Mouse (Mus musculus) large intestine, adult 2 months (tissue): ENCODE measurements at regions not wholly inside any gene's neighbourhood (a gene's known extent, or its start where the extent isn't known, plus 50 kb on each side); places are given as distances from the start of the nearest gene placed in this dataset.
A peak's percentile ranks its signal among the peaks of the same experiment; 100 is the strongest.

Experiments used
- DNase-seq: peaks from one replicate; pipeline ENCODE4 v3.0.0-alpha.2; 2012; ENCODE audit warnings: low read depth, low spot score
- WGBS: fragments of 180-500 bp; shearing (Covaris S2); methylation state at CpG from one replicate; pipeline ENCODE4 v1.1.7; 2018; 5-methylcytosine and 5-hydroxymethylcytosine counted together

- DNase-seq = no peak
- 83% methylated on average over 8 of the region's 8 CpGs for WGBS
Observed at GRCm38 (mm10) chrX:12219474-12219873, 59.3 kb upstream of the Bcor start.

- 85% methylated on average over 4 of the region's 4 CpGs for WGBS
- DNase-seq = no peak
Observed at GRCm38 (mm10) chrX:12224314-12224713, 64.2 kb upstream of the Bcor start.

- WGBS = 20% methylated on average over 19 of the region's 19 CpGs
- no peak for DNase-seq
Observed at GRCm38 (mm10) chrX:12225116-12225891, 65.1 kb upstream of the Bcor start.

DNA sequence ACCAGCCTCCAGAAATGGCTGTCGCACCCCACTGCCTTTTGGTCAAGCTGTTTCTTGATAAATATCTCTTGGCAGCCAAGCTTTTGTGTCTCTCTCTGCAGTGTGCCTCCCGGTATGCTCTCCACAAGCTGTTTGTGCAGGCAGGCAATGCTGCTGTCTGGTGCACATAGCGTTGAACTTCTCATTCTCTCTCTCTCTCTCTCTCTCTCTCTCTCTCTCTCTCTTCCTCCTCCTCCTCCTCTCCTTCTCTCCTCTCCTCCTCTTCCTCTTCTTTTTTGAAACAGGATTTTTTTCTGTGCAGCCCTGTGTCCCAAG lies 65.7 kb upstream of the Bcor start:
- DNase-seq = no peak
- WGBS = 51% methylated on average over 3 of the region's 3 CpGs

DNA sequence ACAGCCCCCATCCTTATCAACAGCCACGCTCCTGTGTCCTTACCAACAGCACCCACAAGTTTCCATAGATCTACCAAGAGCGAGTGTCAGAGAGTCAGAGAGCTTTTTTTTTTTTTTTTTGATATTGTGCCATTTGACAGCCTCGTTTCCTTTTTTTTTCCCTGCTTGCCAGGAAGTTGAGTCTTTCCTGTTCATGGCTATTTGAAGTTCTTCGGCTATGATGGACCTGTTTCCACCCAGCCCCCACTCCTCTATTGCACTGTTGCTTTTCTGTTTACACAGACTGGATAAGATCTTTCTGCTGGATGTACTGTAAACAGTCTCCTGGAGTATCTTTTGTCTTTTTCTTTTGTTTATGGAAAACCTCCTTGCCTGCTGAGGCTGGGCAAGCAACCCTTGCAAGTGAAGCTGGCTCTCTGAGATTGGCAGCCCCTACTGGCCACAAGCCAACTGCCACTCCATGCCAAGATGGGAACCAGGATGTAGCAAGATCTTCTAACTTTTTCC lies 80.4 kb upstream of the Bcor start:
- 27% methylated on average over 4 of the region's 4 CpGs for WGBS
- DNase-seq = no peak

DNA sequence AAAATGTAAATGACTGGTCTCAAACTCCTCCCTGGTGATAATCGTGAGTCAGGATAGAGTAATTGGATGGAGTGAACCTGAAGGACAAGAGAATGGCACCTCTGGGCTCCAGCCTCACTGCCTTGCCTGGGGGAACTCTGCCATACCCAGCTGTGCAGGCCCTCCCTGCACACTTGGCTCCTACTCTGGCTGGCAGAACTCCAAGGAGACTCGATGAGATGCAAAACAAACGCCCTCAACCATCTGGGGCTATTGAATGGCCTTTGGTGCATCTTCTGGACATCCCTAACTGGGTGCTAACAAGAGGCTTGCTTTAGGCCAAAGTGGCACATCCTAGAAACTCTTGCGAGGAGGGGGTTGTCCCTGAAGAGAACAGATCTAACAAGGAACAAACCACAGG lies 81.6 kb upstream of the Bcor start:
- DNase-seq = no peak
- WGBS = 40% methylated on average over 4 of the region's 4 CpGs

DNA sequence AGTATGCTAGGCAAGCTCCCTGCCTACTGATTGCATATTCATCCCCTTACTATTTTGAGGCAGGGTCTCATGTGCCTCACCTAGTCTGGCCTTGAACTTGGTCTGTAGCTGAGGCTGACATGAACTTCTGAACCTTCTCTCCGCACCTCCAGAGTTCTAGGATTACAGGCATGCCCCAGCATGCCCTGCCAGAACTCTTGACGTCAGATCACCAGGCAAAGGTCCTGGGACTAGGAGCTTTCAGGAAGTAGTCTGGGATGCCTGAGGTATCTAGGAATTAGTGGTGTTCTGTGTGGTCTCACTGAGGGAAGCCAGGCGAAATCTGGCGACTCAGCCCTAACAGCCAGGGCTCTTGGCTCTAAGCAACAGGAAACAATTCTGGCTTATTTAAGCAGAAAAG lies 88.9 kb upstream of the Bcor start:
- no peak for DNase-seq
- 74% methylated on average over 4 of the region's 4 CpGs for WGBS

GRCm38 (mm10) chrX:12249911-12250310 lies 89.8 kb upstream of the Bcor start:
- no peak for DNase-seq
- 84% methylated on average over 4 of the region's 4 CpGs for WGBS

DNA sequence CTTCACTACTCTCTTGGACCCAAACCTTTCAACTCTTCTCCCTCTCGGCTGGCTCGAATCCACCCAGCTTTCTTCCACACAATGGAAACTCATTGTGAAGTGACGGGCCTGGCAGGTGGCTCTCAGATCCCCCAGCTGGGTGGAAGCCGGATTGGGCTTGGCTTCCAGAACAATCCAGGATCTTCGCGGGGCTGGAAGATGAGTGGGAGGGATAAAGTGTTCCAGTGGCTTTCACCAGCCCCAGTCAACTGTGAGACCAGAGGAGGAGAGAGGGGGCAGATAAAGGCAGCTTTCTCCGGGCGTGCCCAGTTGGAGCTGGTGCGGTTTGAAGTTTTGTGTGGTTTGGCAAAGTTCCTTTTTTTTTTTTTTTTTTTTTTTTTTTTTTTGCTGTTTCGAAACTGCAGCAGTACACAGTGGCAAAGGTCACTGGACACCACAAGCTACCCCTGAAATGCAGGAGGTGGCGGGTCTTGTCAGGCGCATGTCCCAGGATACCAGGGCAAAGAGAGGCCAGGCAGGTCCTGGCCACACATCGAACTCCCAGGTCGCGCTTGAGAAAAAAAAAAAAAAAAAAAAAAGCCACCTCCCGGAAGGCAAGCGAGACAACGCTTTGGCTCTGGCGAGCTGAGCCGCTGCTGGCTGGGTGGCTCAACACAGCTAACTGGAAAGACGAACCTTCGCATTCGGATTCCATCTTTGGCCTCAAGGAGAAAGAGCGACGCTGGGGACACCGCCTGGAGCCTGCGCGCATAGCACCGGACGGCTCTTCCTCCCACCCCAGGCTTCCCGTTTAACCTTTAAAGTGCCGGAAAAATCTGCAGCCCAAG lies 91.9 kb upstream of the Bcor start:
- WGBS = 17% methylated on average over 28 of the region's 32 CpGs
- DNase-seq = peak; percentile 35

DNA sequence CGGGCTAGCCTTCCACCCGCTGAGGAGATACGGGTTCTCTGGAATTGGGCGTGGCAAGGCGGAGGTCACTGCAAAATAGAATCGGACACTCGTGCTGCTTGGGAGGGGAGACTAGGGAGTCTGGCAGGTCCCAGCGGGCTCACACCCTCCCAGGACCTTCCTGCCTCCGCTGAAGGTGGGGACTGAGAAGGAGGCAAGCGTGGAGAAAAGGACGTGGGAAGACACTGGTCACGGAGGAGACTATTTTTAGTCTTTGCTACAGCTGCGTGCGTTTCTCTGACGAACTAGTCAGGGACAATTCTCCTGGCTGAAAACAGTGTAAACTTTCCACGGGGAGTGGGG lies 92.5 kb upstream of the Bcor start:
- DNase-seq = no peak
- WGBS = 7% methylated on average over 16 of the region's 16 CpGs

DNA sequence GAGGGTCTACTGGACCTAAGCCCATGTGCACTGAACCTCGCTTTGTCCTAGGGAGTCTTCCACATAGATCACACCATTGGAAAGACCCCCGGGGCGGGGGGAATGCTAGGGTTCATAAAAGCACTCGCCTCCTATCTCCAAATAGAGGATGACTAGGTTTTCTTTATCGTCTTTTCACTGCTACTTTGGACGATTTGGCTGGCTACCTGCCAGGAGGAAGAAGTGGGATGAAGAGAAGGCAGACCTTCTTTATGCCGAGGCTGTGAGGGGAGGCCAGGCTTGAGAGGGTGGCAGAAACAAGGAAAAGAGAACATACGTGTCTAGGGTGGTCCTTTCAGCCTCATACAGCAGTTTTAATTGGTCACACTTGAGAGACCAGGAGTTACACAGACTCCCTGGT lies 96.6 kb upstream of the Bcor start:
- 62% methylated on average over 8 of the region's 8 CpGs for WGBS
- DNase-seq = no peak

GRCm38 (mm10) chrX:12263834-12264233 lies 103.7 kb upstream of the Bcor start:
- WGBS = 89% methylated on average over 6 of the region's 6 CpGs
- no peak for DNase-seq

DNA sequence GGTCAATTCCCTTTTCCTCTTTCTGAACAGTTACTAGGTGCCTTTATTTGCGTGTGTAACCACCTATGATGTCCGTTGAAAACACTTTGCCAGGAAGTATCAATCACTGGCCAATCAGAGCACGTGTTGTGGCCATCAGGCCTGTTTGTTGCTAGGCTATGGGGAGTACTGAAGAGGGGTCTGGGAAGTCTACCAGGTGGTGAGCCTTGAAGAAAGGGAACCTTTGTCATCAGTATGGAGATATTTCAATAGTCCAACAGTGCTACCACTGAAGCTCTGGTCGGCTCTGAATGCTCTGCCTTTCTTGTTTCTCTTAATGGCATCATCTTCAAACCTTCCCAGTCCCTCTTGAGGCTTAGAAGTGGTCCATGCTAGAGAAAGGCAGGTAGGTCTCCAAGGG lies 124.6 kb upstream of the Bcor start:
- DNase-seq = no peak
- WGBS = 77% methylated on average over 4 of the region's 4 CpGs

GRCm38 (mm10) chrX:12285141-12285540 lies 125.0 kb upstream of the Bcor start:
- WGBS = 62% methylated on average over 5 of the region's 5 CpGs
- DNase-seq = no peak

- 75% methylated on average over 24 of the region's 24 CpGs for WGBS
- DNase-seq = no peak
Observed at GRCm38 (mm10) chrX:12285976-12286909, 126.1 kb upstream of the Bcor start.

- WGBS = 45% methylated on average over 18 of the region's 18 CpGs
- no peak for DNase-seq
Observed at GRCm38 (mm10) chrX:12286910-12287522, 126.9 kb upstream of the Bcor start.

DNA sequence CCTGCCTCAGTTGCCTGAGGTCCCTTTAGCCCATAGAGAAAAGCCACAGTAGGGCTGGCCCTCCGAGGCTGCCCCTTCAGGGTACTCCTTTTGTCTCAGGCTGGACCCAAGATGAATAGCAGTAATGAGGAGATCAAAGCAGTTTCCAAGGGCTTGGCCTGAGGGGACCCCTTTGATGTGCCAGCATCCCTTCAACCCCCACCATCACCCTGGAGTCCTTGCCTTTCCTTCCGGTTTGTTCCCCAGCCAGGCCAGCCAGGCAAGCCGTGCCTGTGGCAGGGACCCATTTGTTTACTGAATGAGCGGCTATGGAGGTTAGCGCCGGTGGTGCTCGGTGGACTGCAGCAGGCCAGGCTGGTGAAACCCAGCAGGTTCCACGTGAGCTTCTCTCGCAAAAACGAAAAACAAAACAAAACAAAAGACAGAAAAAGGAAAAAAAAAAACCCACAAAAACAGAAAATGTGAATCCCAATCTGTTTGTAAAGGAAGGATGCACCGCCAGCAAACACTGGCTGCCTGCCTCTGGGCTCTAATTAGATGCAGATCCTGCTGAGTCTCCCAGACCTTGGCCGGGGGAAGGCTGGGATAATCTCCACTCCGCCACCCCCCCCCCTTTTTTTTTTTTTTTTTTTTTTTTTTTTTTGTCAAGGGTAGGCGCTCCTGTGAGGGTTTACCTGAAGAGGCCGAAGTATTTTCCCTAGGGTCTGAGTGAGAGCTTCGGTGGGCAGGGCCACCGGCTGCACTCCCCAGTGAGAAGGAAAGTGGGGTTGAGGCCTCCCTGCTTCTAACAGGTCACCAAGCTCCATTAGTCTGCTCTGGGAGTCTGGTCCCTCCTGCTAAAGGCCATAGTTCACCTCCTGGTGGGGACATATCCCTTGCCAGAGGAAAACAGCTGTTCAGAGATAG lies 127.8 kb upstream of the Bcor start:
- no peak for DNase-seq
- 59% methylated on average over 17 of the region's 17 CpGs for WGBS

GRCm38 (mm10) chrX:12288562-12289117 lies 128.5 kb upstream of the Bcor start:
- no peak for DNase-seq
- WGBS = 56% methylated on average over 5 of the region's 5 CpGs
